Mouse (Mus musculus): ENCODE results near the gene Tiprl. TPM values are rescaled to one million over a fixed set of nuclear protein-coding genes. Genes with fewer than 3 reads are reported as not detected.
A peak's percentile ranks its signal among the peaks of the same experiment; 100 is the strongest.

Gene Tiprl
- polyA plus RNA-seq, 1 experiment from 2014 or later: 154 TPM

DNA sequence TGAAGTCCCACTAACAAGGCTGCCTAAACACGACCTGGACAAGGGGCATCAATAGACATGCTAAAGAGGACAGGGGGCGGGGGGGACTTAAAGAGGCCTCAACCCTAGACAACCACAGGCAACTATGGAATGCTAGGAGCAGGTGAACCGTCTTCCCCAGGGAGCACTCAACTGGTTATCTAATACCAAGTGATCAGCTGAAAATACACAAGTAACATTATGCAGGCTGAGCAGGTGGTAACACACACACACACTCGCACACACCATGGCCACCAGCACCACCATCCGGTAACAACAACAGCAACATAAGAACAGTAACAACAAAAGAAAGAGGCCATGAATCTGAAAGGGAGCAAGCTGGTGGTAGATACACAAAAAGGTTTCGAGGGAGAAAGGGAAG is 46.7 kb downstream of the Tiprl start:
- Histone ChIP-seq H3K27ac (ENCODE audit: low read depth, low read length) (no peak overlapping the region), H3K4me2 (ENCODE audit: low read length) (no peak overlapping the region), H3K4me3 (ENCODE audit: low read depth, low read length) (no peak overlapping the region), H3K27me3 (replicated peaks; ENCODE audit: control insufficient read depth, insufficient read depth, low read length) (no peaks in the 10 kb centered on the region), H3K9me3 (replicated peaks; ENCODE audit: control insufficient read depth, low read length) (no peaks in the 10 kb centered on the region), H3K36me3 (ENCODE audit: control insufficient read depth, insufficient read depth, low read length) (no peaks in the 10 kb centered on the region), H3K9ac (ENCODE audit: low read length) (no peak overlapping the region), H3K4me1 (ENCODE audit: control insufficient read depth, insufficient read depth, low read length) (peaks cover 11% of the 10 kb centered on the region; the same call in 1 of the 2 replicates)
- 76% methylated on average over 6 of the region's 6 CpGs for WGBS
- DNase-seq (ENCODE audit: low spot score): no peak
- ATAC-seq: no peak

DNA sequence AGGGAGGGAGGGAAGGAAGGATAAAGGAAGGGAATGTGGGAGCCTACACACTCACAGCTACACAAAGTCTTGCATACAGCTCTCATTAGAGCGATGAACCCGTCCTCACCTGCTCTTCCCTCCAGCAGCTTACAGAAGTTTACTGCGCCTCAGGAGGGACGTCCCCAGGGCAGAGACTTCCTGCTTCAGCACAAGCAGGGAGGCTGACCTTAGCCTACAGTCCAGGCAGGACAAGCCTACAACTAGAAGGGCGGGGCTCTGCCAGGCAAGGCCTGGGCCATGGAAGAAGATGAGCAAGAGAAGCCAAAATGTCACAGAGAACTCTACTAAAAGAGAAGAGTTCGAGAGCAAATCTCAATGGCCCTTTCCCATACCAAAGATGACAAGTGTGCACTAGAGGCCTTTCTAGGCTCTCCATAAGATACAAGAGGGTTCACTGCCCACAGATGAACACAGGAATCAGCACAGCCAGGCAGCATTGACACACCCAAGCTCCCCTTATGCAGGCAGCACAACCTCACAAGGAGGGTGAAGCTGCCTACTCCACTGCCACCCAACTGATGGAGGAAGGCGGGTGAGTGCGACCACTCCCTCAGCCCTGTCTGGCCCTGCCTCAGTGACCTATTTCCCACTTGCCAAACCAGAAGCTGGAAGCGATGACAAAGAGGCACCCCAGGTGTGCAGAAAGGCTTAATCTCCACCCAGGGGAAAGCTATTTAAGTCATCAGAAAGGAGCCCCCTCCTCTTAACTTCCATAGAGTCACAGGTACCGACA is 47.8 kb downstream of the Tiprl start:
- H3K27me3 ChIP-seq (replicated peaks; ENCODE audit: control insufficient read depth, insufficient read depth, low read length): no peaks in the 10 kb centered on the region
- no peak overlapping the region for H3K27ac ChIP-seq (ENCODE audit: low read depth, low read length)
- H3K9me3 ChIP-seq (replicated peaks; ENCODE audit: control insufficient read depth, low read length): no peaks in the 10 kb centered on the region
- ATAC-seq (no peak), DNase-seq (ENCODE audit: low spot score) (no peak)
- no peak overlapping the region for H3K4me2 ChIP-seq (ENCODE audit: low read length)
- WGBS: 72% methylated on average over 10 of the region's 10 CpGs
- peaks cover 8% of the 10 kb centered on the region; the same call in 1 of the 2 replicates for H3K4me1 ChIP-seq (ENCODE audit: control insufficient read depth, insufficient read depth, low read length)
- H3K9ac ChIP-seq (ENCODE audit: low read length): no peak overlapping the region
- H3K36me3 ChIP-seq (ENCODE audit: control insufficient read depth, insufficient read depth, low read length): no peaks in the 10 kb centered on the region
- no peak overlapping the region for H3K4me3 ChIP-seq (ENCODE audit: low read depth, low read length)

DNA sequence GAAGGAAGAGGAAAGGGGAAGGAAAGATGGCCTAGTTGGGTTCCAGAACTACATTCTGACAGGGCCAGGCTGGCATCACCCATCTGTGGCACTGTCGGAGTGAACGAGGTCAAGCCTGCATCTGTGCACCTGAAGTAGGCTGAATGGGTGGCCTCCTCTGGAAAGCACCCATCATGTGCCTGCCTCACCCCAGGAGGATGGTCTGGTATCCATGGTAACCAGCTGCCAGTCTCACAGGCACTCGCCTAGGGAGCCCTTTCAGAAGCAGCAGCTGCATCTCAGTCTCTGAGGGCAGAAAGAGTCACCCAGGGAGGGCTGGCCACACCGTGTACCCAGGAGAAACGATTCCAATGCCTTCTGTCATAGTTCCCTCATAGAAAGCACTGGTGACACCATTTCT is 49.4 kb downstream of the Tiprl start:
- no peaks in the 10 kb centered on the region for H3K27me3 ChIP-seq (replicated peaks; ENCODE audit: control insufficient read depth, insufficient read depth, low read length)
- H3K9me3 ChIP-seq (replicated peaks; ENCODE audit: control insufficient read depth, low read length): no peaks in the 10 kb centered on the region
- 0 out of 2 replicates have a peak overlapping the region, but pooled peaks have one; percentile 44 for H3K27ac ChIP-seq (ENCODE audit: low read depth, low read length)
- WGBS: 47% methylated on average over 5 of the region's 5 CpGs
- no peak overlapping the region for H3K4me3 ChIP-seq (ENCODE audit: low read depth, low read length)
- no peak overlapping the region for H3K4me2 ChIP-seq (ENCODE audit: low read length)
- DNase-seq (ENCODE audit: low spot score) (peak; percentile 34), ATAC-seq (peak; percentile 30; the same call in 1 of the 2 replicates)
- H3K4me1 ChIP-seq (ENCODE audit: control insufficient read depth, insufficient read depth, low read length): peaks cover 4% of the 10 kb centered on the region; the same call in 1 of the 2 replicates
- no peak overlapping the region for H3K9ac ChIP-seq (ENCODE audit: low read length)
- no peaks in the 10 kb centered on the region for H3K36me3 ChIP-seq (ENCODE audit: control insufficient read depth, insufficient read depth, low read length)

DNA sequence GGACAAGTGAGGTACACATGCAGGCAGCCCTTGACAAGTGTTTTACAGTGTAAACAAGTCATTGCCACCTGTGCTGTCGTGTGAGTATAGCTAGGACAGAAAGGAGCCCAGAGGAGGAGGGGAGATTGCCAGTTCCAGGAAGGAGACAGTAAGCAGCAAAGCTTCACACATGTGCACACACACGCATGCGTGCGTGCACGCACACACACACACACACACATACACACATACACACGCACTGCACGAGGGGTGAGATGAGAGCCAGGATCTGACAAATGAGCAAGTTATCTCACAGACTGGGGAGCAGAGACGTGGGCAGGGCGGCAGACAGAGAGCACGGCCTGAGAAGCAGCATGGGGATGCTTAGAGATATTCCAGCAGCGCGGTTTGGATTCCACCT is 50.3 kb downstream of the Tiprl start:
- H3K4me2 ChIP-seq (ENCODE audit: low read length): no peak overlapping the region
- WGBS: 79% methylated on average over 12 of the region's 12 CpGs
- H3K9ac ChIP-seq (ENCODE audit: low read length): 0 out of 2 replicates have a peak overlapping the region, but pooled peaks have one; percentile 13
- DNase-seq (ENCODE audit: low spot score) (no peak), ATAC-seq (no peak)
- H3K27ac ChIP-seq (ENCODE audit: low read depth, low read length): no peak overlapping the region
- no peak overlapping the region for H3K4me3 ChIP-seq (ENCODE audit: low read depth, low read length)
- H3K4me1 ChIP-seq (ENCODE audit: control insufficient read depth, insufficient read depth, low read length): peaks cover 4% of the 10 kb centered on the region; the same call in 1 of the 2 replicates
- no peaks in the 10 kb centered on the region for H3K9me3 ChIP-seq (replicated peaks; ENCODE audit: control insufficient read depth, low read length)
- no peaks in the 10 kb centered on the region for H3K36me3 ChIP-seq (ENCODE audit: control insufficient read depth, insufficient read depth, low read length)
- no peaks in the 10 kb centered on the region for H3K27me3 ChIP-seq (replicated peaks; ENCODE audit: control insufficient read depth, insufficient read depth, low read length)

DNA sequence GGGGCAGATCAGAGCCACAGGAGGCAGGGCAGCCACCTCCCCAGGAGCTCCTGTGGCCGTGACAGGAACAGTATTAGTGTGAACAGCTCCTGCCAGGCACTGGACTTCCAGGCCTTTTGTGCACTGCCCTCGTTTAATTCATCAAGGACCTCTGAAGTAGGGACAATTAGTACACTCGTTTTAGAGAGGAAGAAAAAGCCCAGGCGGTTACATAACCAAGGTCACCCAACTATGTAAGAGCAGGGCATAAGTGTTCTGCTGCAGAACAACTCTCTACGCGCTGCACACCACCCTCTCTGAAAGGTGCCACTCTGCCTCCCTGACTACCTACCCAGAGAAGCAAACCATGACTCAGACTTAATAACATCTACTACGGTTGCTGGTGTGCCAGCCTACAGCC is 51.7 kb downstream of the Tiprl start:
- Histone ChIP-seq H3K4me2 (ENCODE audit: low read length) (no peak overlapping the region), H3K36me3 (ENCODE audit: control insufficient read depth, insufficient read depth, low read length) (no peaks in the 10 kb centered on the region), H3K9me3 (replicated peaks; ENCODE audit: control insufficient read depth, low read length) (no peaks in the 10 kb centered on the region), H3K27me3 (replicated peaks; ENCODE audit: control insufficient read depth, insufficient read depth, low read length) (no peaks in the 10 kb centered on the region), H3K4me3 (ENCODE audit: low read depth, low read length) (no peak overlapping the region), H3K9ac (ENCODE audit: low read length) (no peak overlapping the region), H3K4me1 (ENCODE audit: control insufficient read depth, insufficient read depth, low read length) (peaks cover 4% of the 10 kb centered on the region; the same call in 1 of the 2 replicates), H3K27ac (ENCODE audit: low read depth, low read length) (no peak overlapping the region)
- DNase-seq (ENCODE audit: low spot score): no peak
- ATAC-seq: no peak
- 39% methylated on average over 7 of the region's 7 CpGs for WGBS

DNA sequence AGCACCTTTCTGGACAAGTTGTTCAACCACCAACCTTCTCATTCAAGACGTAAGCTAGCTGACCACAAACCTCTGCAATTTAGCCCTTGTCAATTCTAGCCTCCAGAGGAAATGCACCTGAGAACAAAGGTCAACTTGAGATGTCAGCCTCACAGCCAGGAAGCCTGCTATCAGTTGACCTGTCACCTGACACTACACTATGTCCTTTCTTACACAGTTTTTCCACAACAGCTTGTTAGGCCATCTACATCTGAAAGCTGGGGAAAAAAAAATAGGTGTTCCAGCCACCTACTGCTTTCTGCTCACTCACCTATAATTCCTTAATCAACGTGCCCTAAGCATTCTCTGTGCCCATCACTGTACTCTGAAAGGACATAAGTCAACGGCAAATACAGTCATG is 52.6 kb downstream of the Tiprl start:
- no peaks in the 10 kb centered on the region for H3K36me3 ChIP-seq (ENCODE audit: control insufficient read depth, insufficient read depth, low read length)
- ATAC-seq: no peak
- no peak overlapping the region for H3K4me3 ChIP-seq (ENCODE audit: low read depth, low read length)
- H3K4me2 ChIP-seq (ENCODE audit: low read length): no peak overlapping the region
- H3K4me1 ChIP-seq (ENCODE audit: control insufficient read depth, insufficient read depth, low read length): peaks cover 4% of the 10 kb centered on the region; the same call in 1 of the 2 replicates
- H3K9ac ChIP-seq (ENCODE audit: low read length): no peak overlapping the region
- H3K27me3 ChIP-seq (replicated peaks; ENCODE audit: control insufficient read depth, insufficient read depth, low read length): no peaks in the 10 kb centered on the region
- no peak for DNase-seq (ENCODE audit: low spot score)
- H3K27ac ChIP-seq (ENCODE audit: low read depth, low read length): no peak overlapping the region
- no peaks in the 10 kb centered on the region for H3K9me3 ChIP-seq (replicated peaks; ENCODE audit: control insufficient read depth, low read length)
- 90% methylated on average over 3 of the region's 3 CpGs for WGBS

DNA sequence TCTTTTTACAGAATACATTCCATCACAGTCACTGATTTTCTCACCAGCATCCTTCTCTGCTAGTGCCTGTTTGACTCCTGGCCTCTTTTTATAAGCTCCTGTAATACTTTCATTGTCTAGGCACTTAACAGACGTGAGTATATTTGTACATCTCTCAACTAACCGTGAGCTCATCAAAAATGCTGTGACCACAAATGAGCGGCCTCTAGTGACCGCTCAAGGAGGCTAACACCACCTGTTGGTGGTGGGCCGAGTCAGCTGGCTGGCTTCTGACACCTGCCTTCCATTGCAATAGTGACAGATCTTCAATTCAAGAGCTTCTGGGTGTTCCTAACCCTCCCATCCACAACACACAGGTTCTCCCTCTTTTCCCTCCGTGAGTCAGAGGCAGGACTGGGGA is 53.4 kb downstream of the Tiprl start:
- Histone ChIP-seq H3K36me3 (ENCODE audit: control insufficient read depth, insufficient read depth, low read length) (no peaks in the 10 kb centered on the region), H3K4me1 (ENCODE audit: control insufficient read depth, insufficient read depth, low read length) (peaks cover 4% of the 10 kb centered on the region; the same call in 1 of the 2 replicates), H3K27me3 (replicated peaks; ENCODE audit: control insufficient read depth, insufficient read depth, low read length) (no peaks in the 10 kb centered on the region), H3K4me3 (ENCODE audit: low read depth, low read length) (no peak overlapping the region), H3K9ac (ENCODE audit: low read length) (no peak overlapping the region), H3K27ac (ENCODE audit: low read depth, low read length) (no peak overlapping the region), H3K4me2 (ENCODE audit: low read length) (no peak overlapping the region), H3K9me3 (replicated peaks; ENCODE audit: control insufficient read depth, low read length) (no peaks in the 10 kb centered on the region)
- ATAC-seq (no peak), DNase-seq (ENCODE audit: low spot score) (no peak)
- WGBS: 81% methylated on average over 6 of the region's 6 CpGs

DNA sequence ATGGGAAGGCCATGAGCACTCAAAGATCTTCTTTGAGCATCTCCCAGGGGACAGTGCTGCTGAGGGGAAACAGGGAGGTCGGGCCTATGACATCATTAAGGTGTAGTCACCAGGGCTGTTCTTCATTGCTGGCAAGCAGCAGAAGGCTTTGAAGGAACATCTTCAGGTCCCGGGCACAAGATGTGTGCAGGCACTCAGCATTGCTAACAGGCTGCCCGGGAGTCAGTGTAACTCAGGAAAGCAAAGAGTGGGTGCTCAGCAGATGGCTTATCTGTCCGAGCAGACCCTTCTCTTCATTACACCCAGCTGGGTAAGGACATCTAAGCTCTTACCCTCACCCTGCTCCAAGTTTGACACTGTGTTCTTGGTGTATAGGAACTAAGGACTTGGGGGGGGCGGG is 57.5 kb downstream of the Tiprl start:
- Histone ChIP-seq H3K9ac (ENCODE audit: low read length) (no peak overlapping the region), H3K9me3 (replicated peaks; ENCODE audit: control insufficient read depth, low read length) (no peaks in the 10 kb centered on the region), H3K36me3 (ENCODE audit: control insufficient read depth, insufficient read depth, low read length) (no peaks in the 10 kb centered on the region), H3K27me3 (replicated peaks; ENCODE audit: control insufficient read depth, insufficient read depth, low read length) (no peaks in the 10 kb centered on the region), H3K4me1 (ENCODE audit: control insufficient read depth, insufficient read depth, low read length) (no peaks in the 10 kb centered on the region), H3K4me3 (ENCODE audit: low read depth, low read length) (no peak overlapping the region), H3K27ac (ENCODE audit: low read depth, low read length) (no peak overlapping the region), H3K4me2 (ENCODE audit: low read length) (no peak overlapping the region)
- no peak for ATAC-seq
- no peak for DNase-seq (ENCODE audit: low spot score)
- 84% methylated on average over 5 of the region's 5 CpGs for WGBS

DNA sequence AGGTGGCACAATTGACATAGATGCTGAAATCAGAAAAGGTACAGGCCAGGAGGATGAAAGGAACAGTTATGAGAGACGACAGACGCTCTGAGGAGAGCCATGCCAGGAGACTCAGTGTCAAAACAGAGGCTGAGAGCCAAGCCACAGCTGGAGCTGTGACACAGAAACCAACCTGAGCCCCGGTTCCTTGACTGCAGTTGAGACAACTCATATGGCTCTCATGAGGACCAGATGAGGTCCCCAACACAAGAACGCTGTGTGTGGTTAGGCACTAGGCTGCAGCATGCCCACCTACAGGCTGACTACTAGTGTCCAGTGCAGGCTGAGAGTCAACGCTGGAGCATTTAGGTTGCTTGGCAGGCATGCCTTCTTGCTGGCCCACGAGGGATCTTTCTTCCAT is 58.7 kb downstream of the Tiprl start:
- DNase-seq (ENCODE audit: low spot score): no peak

More for the DNA sequence above, 58.7 kb downstream of the Tiprl start:
- Histone ChIP-seq H3K4me3 (ENCODE audit: low read depth, low read length) (no peak overlapping the region), H3K9me3 (replicated peaks; ENCODE audit: control insufficient read depth, low read length) (no peaks in the 10 kb centered on the region), H3K36me3 (ENCODE audit: control insufficient read depth, insufficient read depth, low read length) (no peaks in the 10 kb centered on the region), H3K27ac (ENCODE audit: low read depth, low read length) (no peak overlapping the region), H3K27me3 (replicated peaks; ENCODE audit: control insufficient read depth, insufficient read depth, low read length) (no peaks in the 10 kb centered on the region), H3K4me2 (ENCODE audit: low read length) (no peak overlapping the region), H3K9ac (ENCODE audit: low read length) (no peak overlapping the region), H3K4me1 (ENCODE audit: control insufficient read depth, insufficient read depth, low read length) (no peaks in the 10 kb centered on the region)
- WGBS: 78% methylated on average over 6 of the region's 6 CpGs
- no peak for ATAC-seq

Measured in forebrain, embryonic 14.5 days (tissue).